Mouse (Mus musculus) kidney, adult 2 months (tissue): ENCODE results near the gene Rassf3.

Source experiments
- CTCF ChIP-seq: fragments of 200-500 bp; conservative IDR thresholded peaks from 2 replicates; pipeline ENCODE4 v1.5.1; 2011; ENCODE audit warnings: low read depth, mild to moderate bottlenecking, control low read depth, low read length, moderate library complexity, mixed read lengths; ENCODE audit not compliant: insufficient read depth, insufficient read length
- POLR2A ChIP-seq: fragments of 200-500 bp; IDR thresholded peaks from one replicate; pipeline ENCODE4 v1.6.1; 2011; ENCODE audit warnings: low read depth, low read length, control low read depth

- TF ChIP-seq CTCF (no peak), POLR2A (no peak)
These were observed 8.4 kb downstream of the Rassf3 start for GRCm38 (mm10) chr10:121467792-121468191.
